Comparison of ENCODE assay signal across 23 mouse cellular contexts in the genomic region with DNA sequence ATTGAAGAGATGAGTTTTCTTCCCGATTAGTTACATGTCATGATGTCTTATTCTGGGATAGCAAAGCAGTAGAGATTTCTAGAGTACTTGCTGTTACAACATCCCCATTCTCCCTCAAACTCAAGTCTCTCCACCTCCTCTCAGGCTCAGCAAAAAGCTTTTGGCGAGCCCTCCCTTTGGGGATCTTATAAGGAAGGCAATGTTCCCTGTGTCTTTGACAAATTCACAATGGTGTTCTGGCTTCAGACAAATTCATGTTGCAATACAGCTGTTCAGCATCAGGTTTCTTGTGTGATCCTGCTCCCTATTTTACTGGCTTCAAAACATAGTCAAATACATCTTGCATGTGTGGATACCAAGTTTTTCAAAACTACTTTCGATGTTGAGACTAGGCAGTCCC. TPM values are rescaled to one million over a fixed set of nuclear protein-coding genes. Genes with fewer than 3 reads are reported as not detected.
A peak's percentile ranks its signal among the peaks of the same experiment; 100 is the strongest.
DNase-seq lines count a peak whose midpoint lies in the region; ATAC-seq and TF ChIP-seq lines count a peak whose summit lies in the region.
"Had no signal": no experiment of that assay in that cellular context is flagged by ENCODE, and none has a peak within 500 bp of the region (broad histone marks: within the 10 kb centered on the region; RNA-seq: fewer than 3 reads in every experiment).

No protein-coding gene starts in this region.

- H3K9me3 ChIP-seq in lung, postnatal 0 days (ENCODE audit: low read length) = no peaks in the 10 kb centered on the region
- H3K9me3 ChIP-seq: embryonic facial prominence, embryonic 10.5 days; embryonic facial prominence, embryonic 12.5 days; forebrain, embryonic 13.5 days; forebrain, embryonic 15.5 days had no signal

- no peak for TF ChIP-seq POLR2A in lung, adult 2 months (IDR thresholded peaks at IDR 0.05; ENCODE audit: borderline replicate concordance, extremely low read depth, low read depth, low read length)
- TF ChIP-seq POLR2A in cerebellum, adult 2 months (IDR thresholded peaks at IDR 0.05; ENCODE audit: borderline replicate concordance, insufficient read depth, low read length) = no peak

- no peak overlapping the region for H3K9ac ChIP-seq in lung, postnatal 0 days (replicated peaks; ENCODE audit: low read depth)
- H3K9ac ChIP-seq: embryonic facial prominence, embryonic 12.5 days; forebrain, embryonic 13.5 days; forebrain, embryonic 15.5 days had no signal

- 77% methylated on average over 3 of the region's 3 CpGs for WGBS in lung, postnatal 0 days
- WGBS in lung, adult 2 months = 73% methylated on average over 3 of the region's 3 CpGs
- WGBS in cerebellum, adult 2 months = 87% methylated on average over 3 of the region's 3 CpGs

- DNase-seq in gastrocnemius, adult 2 months = peak; percentile 21
- DNase-seq in gastrocnemius, postnatal 4 days (ENCODE audit: low spot score in 2 of 2) = no peak
- peak; percentile 13 for DNase-seq in heart, adult 8-10 months (ENCODE audit: low spot score)
- no peak for DNase-seq in heart, postnatal 10 days
- DNase-seq in lung, postnatal 0 days (ENCODE audit: low spot score) = peak; percentile 15
- no peak for DNase-seq in lung, adult 2 months
- peak; percentile 43 for DNase-seq in skeletal muscle tissue, adult 2 months (ENCODE audit: low read depth, low spot score)
- DNase-seq in cerebellum, adult 2 months = no peak
- DNase-seq: adrenal gland, adult 2 months; adrenal gland, postnatal 10 days; adrenal gland, postnatal 25 days; cerebellum, adult 11 months; cerebellum, adult 18-20 months; cerebellum, adult 9-10 months; cerebellum, postnatal 10 days; cerebellum, postnatal 25 days had no signal

- H3K4me1 ChIP-seq in lung, postnatal 0 days (ENCODE audit: insufficient read depth, low read depth, low read length) = no peaks in the 10 kb centered on the region
- H3K4me1 ChIP-seq in lung, adult 2 months (ENCODE audit: control insufficient read depth, insufficient read depth, low read length) = no peaks in the 10 kb centered on the region
- H3K4me1 ChIP-seq in cerebellum, adult 2 months (ENCODE audit: control insufficient read depth, insufficient read depth, low read length) = no peaks in the 10 kb centered on the region
- H3K4me1 ChIP-seq: embryonic facial prominence, embryonic 12.5 days had no signal

- H3K36me3 ChIP-seq in lung, postnatal 0 days (ENCODE audit: insufficient read depth, low read length) = no peaks in the 10 kb centered on the region
- H3K36me3 ChIP-seq: embryonic facial prominence, embryonic 10.5 days; embryonic facial prominence, embryonic 12.5 days had no signal

- H3K27me3 ChIP-seq in lung, postnatal 0 days (replicated peaks; ENCODE audit: insufficient read depth, low read length) = no peaks in the 10 kb centered on the region
- H3K27me3 ChIP-seq in cerebellum, adult 2 months (ENCODE audit: control insufficient read depth, insufficient read depth, low read length) = no peaks in the 10 kb centered on the region
- H3K27me3 ChIP-seq: embryonic facial prominence, embryonic 12.5 days; forebrain, embryonic 13.5 days; forebrain, embryonic 15.5 days had no signal

- no peak for ATAC-seq in lung, postnatal 0 days
- ATAC-seq: forebrain, embryonic 13.5 days; forebrain, embryonic 15.5 days had no signal

- no peak overlapping the region for H3K27ac ChIP-seq in gastrocnemius, adult 2 months
- no peak overlapping the region for H3K27ac ChIP-seq in lung, postnatal 0 days (ENCODE audit: low read length)
- H3K27ac ChIP-seq in cerebellum, adult 2 months (ENCODE audit: insufficient read depth, low read length) = no peak overlapping the region
- H3K27ac ChIP-seq: embryonic facial prominence, embryonic 10.5 days; embryonic facial prominence, embryonic 12.5 days; forebrain, embryonic 13.5 days; forebrain, embryonic 15.5 days had no signal

- no peak for TF ChIP-seq EP300 in lung, postnatal 0 days (IDR thresholded peaks at IDR 0.05)

- H3K4me2 ChIP-seq in lung, postnatal 0 days (replicated peaks; ENCODE audit: low read depth, low read length) = no peak overlapping the region
- H3K4me2 ChIP-seq: embryonic facial prominence, embryonic 12.5 days; forebrain, embryonic 13.5 days; forebrain, embryonic 15.5 days had no signal

- intact Hi-C loops in gastrocnemius, adult 2 months (cut with DNase I) = no loop called here
- intact Hi-C loops in heart, postnatal 10 days (cut with DNase I) = no loop called here

- H3K4me3 ChIP-seq in gastrocnemius, adult 2 months = no peak overlapping the region
- H3K4me3 ChIP-seq in lung, postnatal 0 days (ENCODE audit: low read depth, low read length) = no peak overlapping the region
- no peak overlapping the region for H3K4me3 ChIP-seq in lung, adult 2 months (replicated peaks; ENCODE audit: extremely low read depth, low read depth, low read length)
- H3K4me3 ChIP-seq in cerebellum, adult 2 months (replicated peaks; ENCODE audit: insufficient read depth, low read depth, low read length) = no peak overlapping the region
- H3K4me3 ChIP-seq: embryonic facial prominence, embryonic 10.5 days; embryonic facial prominence, embryonic 12.5 days; forebrain, embryonic 13.5 days; forebrain, embryonic 15.5 days had no signal

- no peak for TF ChIP-seq CTCF in gastrocnemius, adult 2 months (IDR thresholded peaks at IDR 0.05)
- no peak for TF ChIP-seq CTCF in lung, postnatal 0 days (IDR thresholded peaks at IDR 0.05)
- TF ChIP-seq CTCF in lung, adult 2 months (IDR thresholded peaks at IDR 0.05; ENCODE audit: insufficient read depth, low read length) = no peak
- TF ChIP-seq CTCF in cerebellum, adult 2 months (IDR thresholded peaks at IDR 0.05; ENCODE audit: borderline replicate concordance, insufficient read depth, low read depth, low read length) = no peak

RNA-seq across cellular contexts. Expression of a gene that starts 52.4 kb away (rescaled TPM):
- total RNA-seq in gastrocnemius, adult 2 months (2021) = 1 to 10 TPM; 2.3 to 3.0 TPM
- 100 to 1,000 TPM; 405 to 434 TPM for total RNA-seq in gastrocnemius, postnatal 4 days (2021)
- under 1 TPM; 0.22 to 0.75 (median 0.46) TPM for total RNA-seq in heart, adult 8-10 months (2022)
- 1 to 10 TPM; 6.3 to 7.4 TPM for total RNA-seq in heart, postnatal 10 days (2021)
- 26.4 and 27.1 TPM in 2 replicates for polyA plus RNA-seq in lung, postnatal 0 days (2015; fragmentation: Nextera tagmentation; extraction: Ambion mirVana)
- 1.2 and 1.9 TPM in 2 replicates for polyA plus RNA-seq in lung, adult 2 months (2012; rRNA removed)
- polyA plus RNA-seq in cerebellum, adult 2 months (2012; rRNA removed) = 1.3 and 1.5 TPM in 2 replicates
- total RNA-seq: MEL had no signal

RNA-seq across cellular contexts. Expression of a gene that starts 53.5 kb away (rescaled TPM):
- not detected for total RNA-seq in gastrocnemius, adult 2 months (2021)
- 10 to 100 TPM; 15.0 to 17.8 TPM for total RNA-seq in gastrocnemius, postnatal 4 days (2021)
- not detected for total RNA-seq in heart, adult 8-10 months (2022)
- not detected for total RNA-seq in heart, postnatal 10 days (2021)
- polyA plus RNA-seq in lung, postnatal 0 days (2015; fragmentation: Nextera tagmentation; extraction: Ambion mirVana) = 0.18 and 0.23 TPM in 2 replicates
- not detected in 2 replicates for polyA plus RNA-seq in lung, adult 2 months (2012; rRNA removed)
- 2.5 and 2.8 TPM in 2 replicates for polyA plus RNA-seq in cerebellum, adult 2 months (2012; rRNA removed)
- total RNA-seq: ES-E14, MEL had no signal
- polyA plus RNA-seq: adrenal gland, adult 2 months; C2C12 had no signal

Comparison
In these comparisons a context has a peak if more than half of its experiments do, and no peak if none do; other contexts are left out.
1. DNase-seq: peak in gastrocnemius, adult 2 months (single experiment), heart, adult 8-10 months (single experiment), lung, postnatal 0 days (single experiment) and skeletal muscle tissue, adult 2 months (single experiment); none in gastrocnemius, postnatal 4 days (0 of 2), heart, postnatal 10 days (0 of 2), lung, adult 2 months (single experiment) and cerebellum, adult 2 months (0 of 2).
2. RNA of a gene that starts 52.4 kb away (total RNA-seq): 405 to 434 TPM in gastrocnemius, postnatal 4 days; 6.3 to 7.4 TPM in heart, postnatal 10 days, 2.3 to 3.0 TPM in gastrocnemius, adult 2 months and 0.22 to 0.75 TPM in heart, adult 8-10 months; every median in the first group is over 10 times any median in the second.
3. RNA of a gene that starts 53.5 kb away (total RNA-seq): 15.0 to 17.8 TPM in gastrocnemius, postnatal 4 days; not detected in heart, postnatal 10 days, not detected in gastrocnemius, adult 2 months and not detected in heart, adult 8-10 months; every median in the first group is over 10 times any median in the second.